In genomic region chr10:41582901-41583361, GRCm38 (mm10) we compare ENCODE assay signal across 13 mouse cellular contexts.
DNase-seq lines count a peak whose midpoint lies in the region; ATAC-seq and TF ChIP-seq lines count a peak whose summit lies in the region.
"Had no signal": no experiment of that assay in that cellular context is flagged by ENCODE, and none has a peak within 500 bp of the region (broad histone marks: within the 10 kb centered on the region; RNA-seq: fewer than 3 reads in every experiment).

No protein-coding gene starts in this region.

- peaks cover 15% of the 10 kb centered on the region for H3K4me1 ChIP-seq in forebrain, embryonic 10.5 days
- H3K4me1 ChIP-seq in forebrain, embryonic 16.5 days (replicated peaks; ENCODE audit: control insufficient read depth, insufficient read depth, low read length) = peaks cover 4% of the 10 kb centered on the region; the same call in 1 of the 2 replicates
- 0 out of 2 replicates have a peak, but pooled peaks cover 3% of the 10 kb centered on the region for H3K4me1 ChIP-seq in lung, embryonic 14.5 days (ENCODE audit: insufficient read depth)
- H3K4me1 ChIP-seq in embryonic facial prominence, embryonic 14.5 days (ENCODE audit: control insufficient read depth, insufficient read depth, low read length) = peaks cover 7% of the 10 kb centered on the region
- peaks cover 41% of the 10 kb centered on the region for H3K4me1 ChIP-seq in thymus, adult 2 months (replicated peaks; ENCODE audit: control insufficient read depth, insufficient read depth, low read length)

- no peak for ATAC-seq in forebrain, embryonic 16.5 days
- ATAC-seq in lung, embryonic 14.5 days (ENCODE audit: insufficient read depth) = peak; percentile 88
- peak; percentile 93 for ATAC-seq in embryonic facial prominence, embryonic 14.5 days (ENCODE audit: low read depth)
- ATAC-seq in frontal cortex, adult (ENCODE audit: low TSS enrichment) = no peak
- ATAC-seq: activated CD4-positive, CD25-positive, alpha-beta regulatory T cell, adult 4 months had no signal

- TF ChIP-seq POLR2A in thymus, adult 2 months (IDR thresholded peaks at IDR 0.05; ENCODE audit: control insufficient read depth, extremely low read depth, insufficient read depth, low read length, poor library complexity) = no peak

- no peak overlapping the region for H3K4me3 ChIP-seq in forebrain, embryonic 10.5 days
- no peak overlapping the region for H3K4me3 ChIP-seq in forebrain, embryonic 16.5 days (replicated peaks; ENCODE audit: low read length)
- H3K4me3 ChIP-seq in lung, embryonic 14.5 days (ENCODE audit: low read depth, low read length) = no peak overlapping the region
- H3K4me3 ChIP-seq in embryonic facial prominence, embryonic 14.5 days (ENCODE audit: low read depth, low read length) = no peak overlapping the region
- no peak overlapping the region for H3K4me3 ChIP-seq in thymus, adult 2 months (ENCODE audit: control insufficient read depth, insufficient read depth, low read length)
- H3K4me3 ChIP-seq: forebrain, embryonic 12.5 days; lung, embryonic 15.5 days; neural tube, embryonic 13.5 days had no signal

- H3K36me3 ChIP-seq in forebrain, embryonic 10.5 days (replicated peaks) = no peaks in the 10 kb centered on the region
- H3K36me3 ChIP-seq in forebrain, embryonic 16.5 days (ENCODE audit: control insufficient read depth, insufficient read depth) = no peaks in the 10 kb centered on the region
- H3K36me3 ChIP-seq in lung, embryonic 14.5 days (ENCODE audit: insufficient read depth) = no peaks in the 10 kb centered on the region
- H3K36me3 ChIP-seq in embryonic facial prominence, embryonic 14.5 days (ENCODE audit: control insufficient read depth, insufficient read depth, low read length) = no peaks in the 10 kb centered on the region
- H3K36me3 ChIP-seq in thymus, adult 2 months (ENCODE audit: control insufficient read depth, insufficient read depth, low read length) = no peaks in the 10 kb centered on the region
- H3K36me3 ChIP-seq: forebrain, embryonic 12.5 days; lung, embryonic 15.5 days; neural tube, embryonic 13.5 days had no signal

- no peaks in the 10 kb centered on the region for H3K27me3 ChIP-seq in forebrain, embryonic 10.5 days (ENCODE audit: poor library complexity, severe bottlenecking)
- H3K27me3 ChIP-seq in forebrain, embryonic 16.5 days (replicated peaks; ENCODE audit: control insufficient read depth, insufficient read depth, low read length) = no peaks in the 10 kb centered on the region
- H3K27me3 ChIP-seq in lung, embryonic 14.5 days (ENCODE audit: insufficient read depth, low read length) = no peaks in the 10 kb centered on the region
- H3K27me3 ChIP-seq in embryonic facial prominence, embryonic 14.5 days (replicated peaks; ENCODE audit: control insufficient read depth, insufficient read depth, low read length) = no peaks in the 10 kb centered on the region
- H3K27me3 ChIP-seq in thymus, adult 2 months (ENCODE audit: control insufficient read depth, insufficient read depth, low read length) = no peaks in the 10 kb centered on the region
- H3K27me3 ChIP-seq: forebrain, embryonic 12.5 days; lung, embryonic 15.5 days; neural tube, embryonic 13.5 days had no signal

- no peaks in the 10 kb centered on the region for H3K9me3 ChIP-seq in forebrain, embryonic 10.5 days
- H3K9me3 ChIP-seq in forebrain, embryonic 16.5 days (ENCODE audit: control insufficient read depth, low read length) = no peaks in the 10 kb centered on the region
- H3K9me3 ChIP-seq in lung, embryonic 14.5 days (ENCODE audit: low read depth, low read length) = no peaks in the 10 kb centered on the region
- H3K9me3 ChIP-seq in embryonic facial prominence, embryonic 14.5 days (ENCODE audit: control insufficient read depth, low read length) = no peaks in the 10 kb centered on the region
- H3K9me3 ChIP-seq: forebrain, embryonic 12.5 days; lung, embryonic 15.5 days; neural tube, embryonic 13.5 days had no signal

- no peak overlapping the region for H3K9ac ChIP-seq in forebrain, embryonic 16.5 days (replicated peaks; ENCODE audit: low read depth, low read length)
- no peak overlapping the region for H3K9ac ChIP-seq in lung, embryonic 14.5 days
- H3K9ac ChIP-seq in embryonic facial prominence, embryonic 14.5 days (ENCODE audit: low read depth, low read length) = no peak overlapping the region; the same call in 1 of the 2 replicates
- H3K9ac ChIP-seq: forebrain, embryonic 12.5 days; lung, embryonic 15.5 days; neural tube, embryonic 13.5 days had no signal

- TF ChIP-seq CTCF in lung, embryonic 14.5 days (IDR thresholded peaks at IDR 0.05; ENCODE audit: low read depth) = no peak
- no peak for TF ChIP-seq CTCF in thymus, adult 2 months (IDR thresholded peaks at IDR 0.05; ENCODE audit: borderline replicate concordance, control insufficient read depth, extremely low read depth, insufficient read depth, low read length, poor library complexity)

- peak overlapping the region; percentile 60 for H3K27ac ChIP-seq in forebrain, embryonic 10.5 days
- no peak overlapping the region for H3K27ac ChIP-seq in forebrain, embryonic 16.5 days (ENCODE audit: low read length)
- H3K27ac ChIP-seq in lung, embryonic 14.5 days (ENCODE audit: low read depth) = peak overlapping the region; percentile 15; the same call in 1 of the 2 replicates
- H3K27ac ChIP-seq in embryonic facial prominence, embryonic 14.5 days (replicated peaks; ENCODE audit: low read depth, low read length) = peak overlapping the region; percentile 68
- peak overlapping the region; percentile 95 for H3K27ac ChIP-seq in thymus, adult 2 months (ENCODE audit: control insufficient read depth, insufficient read depth, low read length)
- H3K27ac ChIP-seq: forebrain, embryonic 12.5 days; lung, embryonic 15.5 days; neural tube, embryonic 13.5 days had no signal

- no peak overlapping the region for H3K4me2 ChIP-seq in forebrain, embryonic 16.5 days (ENCODE audit: low read length)
- no peak overlapping the region for H3K4me2 ChIP-seq in lung, embryonic 14.5 days
- no peak overlapping the region for H3K4me2 ChIP-seq in embryonic facial prominence, embryonic 14.5 days (ENCODE audit: low read depth, low read length)
- H3K4me2 ChIP-seq: forebrain, embryonic 12.5 days; lung, embryonic 15.5 days; neural tube, embryonic 13.5 days had no signal

- DNase-seq in forebrain, embryonic 10.5 days (ENCODE audit: extremely low spot score, low spot score) = no peak
- peak; percentile 56 for DNase-seq in lung, embryonic 14.5 days
- DNase-seq in lung, postnatal 14 days = no peak
- peak; percentile 84 for DNase-seq in embryonic facial prominence, embryonic 14.5 days (ENCODE audit: low spot score)
- DNase-seq in thymus, adult 2 months = peak; percentile 40
- DNase-seq in left cerebral cortex, adult 9 months (ENCODE audit: low spot score in 2 of 2) = no peak
- DNase-seq: heart, postnatal 36 days had no signal

- 2% methylated on average over 5 of the region's 5 CpGs for WGBS in forebrain, embryonic 10.5 days
- WGBS in forebrain, embryonic 16.5 days = 9% methylated on average over 5 of the region's 5 CpGs
- 15% methylated on average over 5 of the region's 5 CpGs for WGBS in lung, embryonic 14.5 days
- WGBS in embryonic facial prominence, embryonic 14.5 days = 1% methylated on average over 4 of the region's 5 CpGs
- 42% methylated on average over 5 of the region's 5 CpGs for WGBS in thymus, adult 2 months

Comparison
In these comparisons a context has a peak if more than half of its experiments do, and no peak if none do; other contexts are left out.
1. DNase-seq: peak in lung, embryonic 14.5 days (single experiment), embryonic facial prominence, embryonic 14.5 days (single experiment) and thymus, adult 2 months (single experiment); none in forebrain, embryonic 10.5 days (single experiment), lung, postnatal 14 days (single experiment) and left cerebral cortex, adult 9 months (0 of 2).
2. ATAC-seq: peak in lung, embryonic 14.5 days (single experiment) and embryonic facial prominence, embryonic 14.5 days (single experiment); none in forebrain, embryonic 16.5 days (single experiment) and frontal cortex, adult (single experiment).